Mouse (Mus musculus) kidney, postnatal 25 days (tissue): ENCODE measurements around the gene Sds.

Experiments used
- DNase-seq, 2 experiments: peaks; one replicate each; pipeline ENCODE4 v3.0.0; 2021; ENCODE audit warnings: mixed read lengths in 2 of 2

Sds gene

DNA sequence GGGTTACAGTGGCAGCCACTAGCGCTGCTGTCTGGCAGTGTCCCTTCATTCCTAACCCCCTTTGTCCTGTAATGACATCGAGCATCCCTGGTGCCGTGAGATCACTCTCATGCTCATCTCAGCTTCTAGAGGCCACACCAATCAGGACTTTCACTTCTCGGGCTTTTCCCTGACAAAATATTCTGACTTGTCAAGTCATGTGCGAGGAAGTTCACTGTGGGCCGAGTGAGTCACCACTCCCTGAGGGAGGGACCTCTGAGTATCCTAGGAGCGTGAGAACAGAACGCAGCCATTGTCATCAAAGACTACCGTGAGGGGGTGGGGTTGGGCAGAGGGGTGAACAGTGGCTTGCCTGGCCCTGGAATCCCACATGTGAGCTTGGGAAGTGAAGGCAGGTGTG lies 41.2 kb downstream of the Sds start:
- no peak for DNase-seq

DNA sequence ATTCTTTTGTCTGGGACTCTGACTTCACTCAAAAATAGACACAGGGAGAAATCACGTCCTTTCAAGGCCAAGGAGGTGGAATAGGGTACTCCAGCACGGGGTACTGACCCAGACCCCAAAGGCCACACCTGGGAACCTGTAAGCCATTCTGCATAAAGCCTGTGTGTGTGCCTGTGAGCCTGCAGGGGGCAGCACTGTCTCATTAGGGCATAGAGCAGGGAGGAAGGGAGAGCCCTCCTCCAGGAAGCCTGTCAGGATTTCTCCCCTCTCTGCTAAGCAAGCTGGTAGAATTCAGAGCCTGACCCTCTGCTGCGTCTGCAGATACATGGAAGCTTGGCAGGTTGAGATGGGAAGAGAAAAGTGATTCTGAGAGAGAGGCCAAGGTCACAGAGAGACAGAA lies 46.3 kb downstream of the Sds start:
- DNase-seq, result peak; percentile 69 to 76

DNA sequence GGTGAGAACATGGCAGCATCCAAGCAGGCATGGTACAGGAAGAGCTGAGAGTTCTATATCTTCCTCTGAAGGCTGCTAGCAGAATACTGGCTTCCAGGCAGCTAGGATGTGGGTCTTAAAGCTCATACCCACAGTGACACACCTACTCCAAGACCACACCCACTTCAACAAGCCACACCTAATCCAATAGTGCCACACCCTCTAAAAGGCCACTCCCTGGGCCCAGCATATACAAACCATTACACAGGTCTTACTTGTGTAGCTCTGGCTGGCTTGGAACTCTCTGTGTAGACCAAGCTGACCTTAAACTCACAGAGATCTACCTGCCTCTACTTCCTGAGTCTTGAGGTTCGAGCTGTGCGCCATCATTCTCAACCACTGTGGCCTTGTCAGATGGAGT lies 48.4 kb downstream of the Sds start:
- no peak for DNase-seq

DNA sequence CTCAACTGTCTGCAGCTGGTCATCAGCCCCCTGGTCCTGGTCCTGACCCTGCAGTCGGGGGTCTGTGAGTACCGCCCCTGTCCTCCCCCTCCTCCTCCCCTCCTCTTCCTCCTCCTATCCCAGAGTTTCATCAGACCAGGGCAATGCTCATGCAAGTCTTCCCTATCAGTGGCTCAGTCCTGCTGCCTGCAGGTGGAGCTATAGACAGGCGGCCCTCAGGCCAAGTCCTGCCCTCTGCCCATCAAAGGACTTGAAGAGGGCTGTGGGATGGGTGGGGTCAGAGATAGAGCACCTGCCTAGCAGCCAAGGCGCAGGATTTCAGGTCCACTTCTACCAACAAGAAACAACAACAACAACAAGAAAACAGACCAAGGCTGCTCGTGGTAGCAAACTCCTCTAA lies 49.4 kb downstream of the Sds start:
- no peak for DNase-seq

DNA sequence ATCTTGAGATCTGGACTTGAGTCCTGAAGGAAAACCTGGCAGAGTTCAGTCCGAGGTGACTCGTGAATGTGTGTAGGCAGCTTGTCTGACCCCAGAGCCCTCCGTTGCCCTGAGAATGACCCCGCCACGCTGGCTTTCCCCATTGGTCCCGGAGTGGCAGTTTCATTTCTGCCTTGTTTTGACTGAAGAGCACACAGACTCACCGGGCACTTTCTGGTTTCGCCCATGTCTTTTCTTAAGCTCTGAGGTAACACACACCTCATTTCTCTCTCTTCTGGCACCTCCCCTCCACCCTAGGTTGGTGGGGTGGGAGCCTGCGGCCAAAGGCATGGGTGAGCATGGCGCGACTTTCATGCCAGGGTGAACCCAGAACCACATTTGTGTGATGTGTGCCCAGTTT lies 50.0 kb downstream of the Sds start:
- no peak for DNase-seq

DNA sequence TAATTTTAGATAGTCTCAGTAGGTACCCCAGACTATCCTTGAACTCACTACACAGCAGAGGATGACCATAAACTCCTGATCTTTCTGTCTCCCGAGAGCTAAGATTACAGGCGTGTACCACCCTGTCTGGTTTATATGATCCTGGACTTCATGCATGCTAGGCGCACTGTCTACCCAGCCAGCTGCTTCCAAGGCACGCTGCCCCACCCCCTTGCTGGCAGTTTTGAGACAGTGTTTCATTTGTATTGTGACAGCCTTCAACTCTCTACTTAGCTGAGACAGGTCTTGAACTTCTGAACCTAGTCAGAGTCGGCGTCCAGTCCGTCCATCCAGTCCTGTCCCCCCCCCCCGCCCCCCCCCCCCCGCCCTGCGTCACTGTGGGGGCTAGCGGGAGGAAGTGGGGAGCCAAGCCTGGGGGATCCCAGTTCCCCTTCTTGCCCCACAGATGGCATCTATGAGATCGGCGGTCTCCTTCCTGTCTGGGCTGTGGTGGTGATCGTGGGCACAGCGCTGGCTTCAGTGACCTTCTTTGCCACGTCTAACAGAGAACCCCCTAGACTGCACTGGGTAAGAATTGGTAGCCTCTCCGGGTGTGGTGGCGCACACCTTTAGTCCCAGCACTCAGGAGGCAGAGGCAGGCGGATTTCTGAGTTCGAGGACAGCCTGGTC lies 51.1 kb downstream of the Sds start:
- no peak for DNase-seq

DNA sequence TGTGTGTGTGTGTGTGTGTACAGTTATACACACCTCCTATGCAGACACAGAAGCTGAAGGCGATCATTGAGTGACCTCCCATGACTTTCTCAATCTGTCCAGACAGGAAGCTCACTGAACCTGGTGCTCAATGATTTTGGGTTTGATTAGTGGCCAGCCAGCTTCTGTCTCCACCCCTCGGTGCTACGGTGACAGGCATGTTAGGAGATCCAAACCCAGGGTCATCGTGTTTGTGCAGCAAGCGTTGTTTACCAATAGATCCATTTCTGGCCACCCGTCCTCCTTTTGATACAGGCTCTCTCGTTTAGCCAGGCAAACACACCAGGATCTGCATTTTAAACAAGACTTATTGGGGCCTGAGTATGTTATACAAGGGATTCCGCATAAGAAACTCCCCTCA lies 55.3 kb downstream of the Sds start:
- DNase-seq, result no peak
